Mouse (Mus musculus): Measurements from ENCODE around the gene Zfand3. TPM values are rescaled to one million over a fixed set of nuclear protein-coding genes. Genes with fewer than 3 reads are reported as not detected.

Zfand3 gene
- polyA plus RNA-seq, 1 experiment from 2014 or later: 34.2 TPM

DNA sequence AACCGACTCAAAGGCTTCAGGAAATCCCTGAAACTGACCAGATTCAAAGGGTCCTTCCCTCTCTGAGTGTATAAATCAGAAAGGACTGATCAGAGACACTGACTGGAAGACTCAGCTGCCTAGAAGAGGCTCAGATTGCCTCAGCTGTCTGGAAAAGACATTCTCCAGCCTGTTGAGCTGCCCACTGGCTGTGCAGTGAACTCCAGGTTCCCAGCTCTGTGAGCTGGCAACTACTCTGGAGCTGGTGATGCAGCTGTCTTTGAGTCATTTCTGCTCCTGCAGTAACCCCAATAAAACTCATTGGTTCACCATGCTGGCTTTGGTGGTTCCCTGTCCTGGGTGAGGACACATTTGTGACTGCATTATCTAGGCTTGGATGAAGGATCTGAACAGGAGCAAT lies 226.9 kb downstream of the Zfand3 start:
- H3K27me3 ChIP-seq (ENCODE audit: control insufficient read depth, insufficient read depth, low read length): no peaks in the 10 kb centered on the region
- ATAC-seq (ENCODE audit: insufficient read depth, low FRiP score): no peak
- H3K4me1 ChIP-seq (ENCODE audit: control insufficient read depth, insufficient read depth, low read length): peaks cover 13% of the 10 kb centered on the region; the same call in 1 of the 2 replicates
- H3K9ac ChIP-seq (ENCODE audit: low read length): no peak overlapping the region
- H3K4me3 ChIP-seq (replicated peaks; ENCODE audit: low read length): no peak overlapping the region
- 88% methylated on average over 1 of the region's 1 CpGs for WGBS
- H3K9me3 ChIP-seq (replicated peaks; ENCODE audit: control insufficient read depth, low read length): no peaks in the 10 kb centered on the region
- no peak overlapping the region for H3K4me2 ChIP-seq (ENCODE audit: low read depth, low read length)
- H3K27ac ChIP-seq (ENCODE audit: low read length): 0 out of 2 replicates have a peak overlapping the region, but pooled peaks have one; percentile 4
- H3K36me3 ChIP-seq (ENCODE audit: control insufficient read depth, insufficient read depth, low read length): no peaks in the 10 kb centered on the region

DNA sequence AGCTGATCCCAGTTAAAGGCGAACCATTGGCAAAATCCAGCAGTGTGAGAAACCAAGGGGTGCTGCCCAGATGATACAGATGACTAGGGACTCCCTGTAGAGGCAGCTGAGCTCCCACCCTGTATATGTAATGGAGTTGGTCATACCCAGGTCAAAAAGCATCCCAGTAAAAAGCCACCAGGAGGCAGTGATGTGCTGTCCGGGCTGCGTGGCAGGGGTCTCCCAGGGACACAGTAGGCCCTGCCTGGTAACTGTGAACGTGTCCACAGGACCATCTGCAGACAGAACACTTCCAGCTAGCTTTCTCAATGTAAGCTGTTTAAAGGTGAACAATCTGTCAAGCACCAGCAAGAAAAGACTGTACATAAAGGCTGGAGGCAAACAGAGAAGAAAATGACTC lies 228.2 kb downstream of the Zfand3 start:
- H3K4me2 ChIP-seq (ENCODE audit: low read depth, low read length): no peak overlapping the region
- H3K27ac ChIP-seq (ENCODE audit: low read length): no peak overlapping the region
- H3K36me3 ChIP-seq (ENCODE audit: control insufficient read depth, insufficient read depth, low read length): no peaks in the 10 kb centered on the region
- H3K9me3 ChIP-seq (replicated peaks; ENCODE audit: control insufficient read depth, low read length): no peaks in the 10 kb centered on the region
- H3K9ac ChIP-seq (ENCODE audit: low read length): no peak overlapping the region
- WGBS: 59% methylated on average over 4 of the region's 4 CpGs
- ATAC-seq (ENCODE audit: insufficient read depth, low FRiP score): no peak
- no peaks in the 10 kb centered on the region for H3K27me3 ChIP-seq (ENCODE audit: control insufficient read depth, insufficient read depth, low read length)
- H3K4me3 ChIP-seq (replicated peaks; ENCODE audit: low read length): no peak overlapping the region
- peaks cover 13% of the 10 kb centered on the region; the same call in 1 of the 2 replicates for H3K4me1 ChIP-seq (ENCODE audit: control insufficient read depth, insufficient read depth, low read length)

DNA sequence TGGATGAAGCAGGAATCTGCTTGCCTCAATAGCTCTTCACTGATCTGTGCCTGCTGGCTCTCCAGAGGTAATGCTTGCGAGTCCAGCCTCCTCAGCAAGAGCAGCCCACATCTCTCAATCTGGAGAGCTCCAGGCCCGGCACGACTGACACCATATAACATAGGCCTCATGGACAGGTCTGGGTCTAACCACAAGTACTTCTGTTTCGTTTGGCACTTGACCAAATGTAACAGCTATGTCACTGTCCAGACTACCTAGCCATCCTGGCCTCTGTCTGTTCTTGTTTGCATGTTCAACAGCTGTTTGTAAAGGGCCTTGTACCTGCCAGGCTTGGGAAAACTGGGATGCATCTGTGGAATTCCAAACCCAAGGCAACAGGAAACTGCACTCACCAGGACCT lies 230.8 kb downstream of the Zfand3 start:
- Histone ChIP-seq H3K4me2 (ENCODE audit: low read depth, low read length) (no peak overlapping the region), H3K27me3 (ENCODE audit: control insufficient read depth, insufficient read depth, low read length) (no peaks in the 10 kb centered on the region), H3K27ac (ENCODE audit: low read length) (no peak overlapping the region), H3K4me3 (replicated peaks; ENCODE audit: low read length) (no peak overlapping the region), H3K36me3 (ENCODE audit: control insufficient read depth, insufficient read depth, low read length) (no peaks in the 10 kb centered on the region), H3K4me1 (ENCODE audit: control insufficient read depth, insufficient read depth, low read length) (0 out of 2 replicates have a peak, but pooled peaks cover 5% of the 10 kb centered on the region), H3K9me3 (replicated peaks; ENCODE audit: control insufficient read depth, low read length) (no peaks in the 10 kb centered on the region), H3K9ac (ENCODE audit: low read length) (no peak overlapping the region)
- no peak for ATAC-seq (ENCODE audit: insufficient read depth, low FRiP score)
- 57% methylated on average over 4 of the region's 4 CpGs for WGBS

DNA sequence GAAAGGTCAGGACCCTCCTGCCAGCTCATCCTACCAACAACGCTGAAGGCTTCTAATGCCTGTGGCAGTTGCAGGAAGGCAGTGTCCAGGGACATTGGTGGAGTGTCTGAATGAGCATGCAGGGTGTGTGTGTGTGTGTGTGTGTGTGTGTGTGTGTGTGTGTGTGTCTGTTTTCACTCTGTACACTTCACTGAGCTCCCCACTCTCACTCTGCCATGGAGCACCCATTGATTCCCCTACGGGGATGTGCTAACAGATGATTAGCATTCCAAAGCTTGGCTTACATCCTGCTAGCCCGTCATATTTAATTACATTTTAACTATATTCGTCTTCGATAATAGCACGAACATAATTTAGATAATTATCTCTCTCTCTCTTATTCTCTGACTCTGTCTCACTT lies 232.1 kb downstream of the Zfand3 start:
- Histone ChIP-seq H3K4me1 (ENCODE audit: control insufficient read depth, insufficient read depth, low read length) (0 out of 2 replicates have a peak, but pooled peaks cover 2% of the 10 kb centered on the region), H3K27ac (ENCODE audit: low read length) (no peak overlapping the region), H3K36me3 (ENCODE audit: control insufficient read depth, insufficient read depth, low read length) (no peaks in the 10 kb centered on the region), H3K4me2 (ENCODE audit: low read depth, low read length) (no peak overlapping the region), H3K9ac (ENCODE audit: low read length) (no peak overlapping the region), H3K9me3 (replicated peaks; ENCODE audit: control insufficient read depth, low read length) (no peaks in the 10 kb centered on the region), H3K4me3 (replicated peaks; ENCODE audit: low read length) (no peak overlapping the region), H3K27me3 (ENCODE audit: control insufficient read depth, insufficient read depth, low read length) (no peaks in the 10 kb centered on the region)
- no peak for ATAC-seq (ENCODE audit: insufficient read depth, low FRiP score)
- 77% methylated on average over 6 of the region's 6 CpGs for whole genome bisulfite sequencing

DNA sequence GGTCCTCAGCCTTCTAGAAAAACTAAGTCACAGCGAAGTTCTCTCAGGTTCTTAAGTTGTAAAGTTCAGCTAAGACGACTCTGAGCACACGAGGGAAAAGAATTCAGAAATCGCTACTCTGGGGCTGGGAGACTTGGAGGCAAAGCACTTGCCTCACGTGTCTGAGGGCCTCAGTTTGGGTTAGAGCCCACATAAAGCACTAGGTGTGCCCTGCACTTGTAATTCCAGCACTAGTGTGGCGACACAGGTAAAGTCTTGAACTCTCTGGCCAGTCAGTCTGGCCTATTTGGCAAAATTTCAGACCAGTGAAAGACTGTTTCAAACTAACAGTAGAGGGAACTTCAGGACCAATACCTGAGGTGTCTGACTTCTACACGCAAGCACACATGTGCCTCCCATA lies 233.1 kb downstream of the Zfand3 start:
- no peak overlapping the region for H3K4me2 ChIP-seq (ENCODE audit: low read depth, low read length)
- no peaks in the 10 kb centered on the region for H3K27me3 ChIP-seq (ENCODE audit: control insufficient read depth, insufficient read depth, low read length)
- H3K36me3 ChIP-seq (ENCODE audit: control insufficient read depth, insufficient read depth, low read length): no peaks in the 10 kb centered on the region
- H3K9me3 ChIP-seq (replicated peaks; ENCODE audit: control insufficient read depth, low read length): no peaks in the 10 kb centered on the region
- H3K27ac ChIP-seq (ENCODE audit: low read length): no peak overlapping the region
- no peak overlapping the region for H3K9ac ChIP-seq (ENCODE audit: low read length)
- 91% methylated on average over 7 of the region's 7 CpGs for WGBS
- H3K4me1 ChIP-seq (ENCODE audit: control insufficient read depth, insufficient read depth, low read length): peaks cover 7% of the 10 kb centered on the region; the same call in 1 of the 2 replicates
- no peak overlapping the region for H3K4me3 ChIP-seq (replicated peaks; ENCODE audit: low read length)
- no peak for ATAC-seq (ENCODE audit: insufficient read depth, low FRiP score)

DNA sequence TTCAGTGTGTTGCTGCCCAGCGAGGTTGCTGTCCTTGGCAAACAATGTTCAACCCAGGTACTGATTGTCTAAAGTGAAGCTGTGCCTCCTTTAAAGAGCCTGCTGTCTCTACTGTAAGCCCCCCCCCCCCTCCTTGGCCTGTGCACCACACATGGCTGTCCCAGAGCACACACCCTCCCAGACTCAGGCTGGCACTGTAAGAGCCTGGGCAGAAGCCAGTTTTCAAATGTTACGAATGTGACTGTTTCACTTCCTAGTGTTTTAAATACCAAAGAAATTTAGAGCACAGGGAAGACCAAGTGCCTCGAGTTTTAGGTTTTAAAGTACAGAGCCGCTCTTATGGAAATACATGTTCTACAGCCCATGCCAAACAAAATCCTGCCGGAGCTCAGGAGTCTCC lies 234.9 kb downstream of the Zfand3 start:
- Histone ChIP-seq H3K27me3 (ENCODE audit: control insufficient read depth, insufficient read depth, low read length) (no peaks in the 10 kb centered on the region), H3K27ac (ENCODE audit: low read length) (no peak overlapping the region), H3K4me3 (replicated peaks; ENCODE audit: low read length) (no peak overlapping the region), H3K9me3 (replicated peaks; ENCODE audit: control insufficient read depth, low read length) (no peaks in the 10 kb centered on the region), H3K36me3 (ENCODE audit: control insufficient read depth, insufficient read depth, low read length) (no peaks in the 10 kb centered on the region), H3K9ac (ENCODE audit: low read length) (no peak overlapping the region), H3K4me1 (ENCODE audit: control insufficient read depth, insufficient read depth, low read length) (peaks cover 15% of the 10 kb centered on the region), H3K4me2 (ENCODE audit: low read depth, low read length) (no peak overlapping the region)
- 59% methylated on average over 5 of the region's 5 CpGs for WGBS
- no peak for ATAC-seq (ENCODE audit: insufficient read depth, low FRiP score)

DNA sequence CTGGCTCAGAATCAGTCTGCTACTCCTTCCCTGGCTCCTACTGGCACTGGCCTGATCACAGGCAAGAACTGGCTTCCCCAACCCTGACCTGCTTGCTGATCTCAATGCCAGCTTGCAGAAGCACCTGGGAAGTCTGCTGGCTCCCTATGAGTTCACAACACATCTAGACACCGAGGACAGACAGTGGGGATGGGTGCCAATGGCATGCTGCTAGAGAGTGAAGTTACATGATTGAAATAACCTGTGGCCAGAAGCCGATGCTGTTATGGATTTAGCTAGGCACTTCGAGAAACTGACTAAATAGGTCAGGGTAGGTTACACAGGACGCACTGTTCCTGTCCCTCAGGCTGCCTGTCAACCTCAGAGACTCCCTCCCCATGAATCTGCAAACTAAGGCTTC lies 236.1 kb downstream of the Zfand3 start:
- H3K9ac ChIP-seq (ENCODE audit: low read length): no peak overlapping the region
- 79% methylated on average over 4 of the region's 4 CpGs for WGBS
- no peak for ATAC-seq (ENCODE audit: insufficient read depth, low FRiP score)
- H3K27me3 ChIP-seq (ENCODE audit: control insufficient read depth, insufficient read depth, low read length): no peaks in the 10 kb centered on the region
- no peaks in the 10 kb centered on the region for H3K9me3 ChIP-seq (replicated peaks; ENCODE audit: control insufficient read depth, low read length)
- no peak overlapping the region for H3K4me3 ChIP-seq (replicated peaks; ENCODE audit: low read length)
- H3K4me2 ChIP-seq (ENCODE audit: low read depth, low read length): no peak overlapping the region
- H3K4me1 ChIP-seq (ENCODE audit: control insufficient read depth, insufficient read depth, low read length): peaks cover 25% of the 10 kb centered on the region
- no peak overlapping the region for H3K27ac ChIP-seq (ENCODE audit: low read length)
- H3K36me3 ChIP-seq (ENCODE audit: control insufficient read depth, insufficient read depth, low read length): no peaks in the 10 kb centered on the region

DNA sequence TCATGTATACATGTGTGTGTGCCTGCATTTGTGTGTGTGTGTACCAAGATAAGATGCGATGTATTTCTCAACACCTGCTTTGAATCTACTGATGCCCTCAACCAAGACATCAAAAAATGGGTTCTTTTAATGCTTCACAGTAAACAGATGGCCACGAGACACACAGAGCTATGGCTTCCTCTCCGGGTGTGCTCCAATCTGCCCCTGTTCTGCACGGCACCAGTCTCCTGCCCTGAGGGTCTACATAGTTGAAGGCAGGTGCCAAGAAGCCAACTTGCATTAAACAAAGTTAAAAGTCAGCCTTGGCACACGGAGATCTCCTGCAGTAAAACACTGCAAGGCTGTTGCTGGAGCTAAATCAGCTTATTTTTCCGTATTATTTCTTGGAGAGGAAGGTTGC lies 236.5 kb downstream of the Zfand3 start:
- Histone ChIP-seq H3K27me3 (ENCODE audit: control insufficient read depth, insufficient read depth, low read length) (no peaks in the 10 kb centered on the region), H3K27ac (ENCODE audit: low read length) (no peak overlapping the region), H3K4me1 (ENCODE audit: control insufficient read depth, insufficient read depth, low read length) (peaks cover 29% of the 10 kb centered on the region), H3K36me3 (ENCODE audit: control insufficient read depth, insufficient read depth, low read length) (no peaks in the 10 kb centered on the region), H3K9me3 (replicated peaks; ENCODE audit: control insufficient read depth, low read length) (no peaks in the 10 kb centered on the region), H3K9ac (ENCODE audit: low read length) (no peak overlapping the region), H3K4me2 (ENCODE audit: low read depth, low read length) (no peak overlapping the region), H3K4me3 (replicated peaks; ENCODE audit: low read length) (no peak overlapping the region)
- ATAC-seq (ENCODE audit: insufficient read depth, low FRiP score): no peak
- WGBS: 77% methylated on average over 6 of the region's 6 CpGs

DNA sequence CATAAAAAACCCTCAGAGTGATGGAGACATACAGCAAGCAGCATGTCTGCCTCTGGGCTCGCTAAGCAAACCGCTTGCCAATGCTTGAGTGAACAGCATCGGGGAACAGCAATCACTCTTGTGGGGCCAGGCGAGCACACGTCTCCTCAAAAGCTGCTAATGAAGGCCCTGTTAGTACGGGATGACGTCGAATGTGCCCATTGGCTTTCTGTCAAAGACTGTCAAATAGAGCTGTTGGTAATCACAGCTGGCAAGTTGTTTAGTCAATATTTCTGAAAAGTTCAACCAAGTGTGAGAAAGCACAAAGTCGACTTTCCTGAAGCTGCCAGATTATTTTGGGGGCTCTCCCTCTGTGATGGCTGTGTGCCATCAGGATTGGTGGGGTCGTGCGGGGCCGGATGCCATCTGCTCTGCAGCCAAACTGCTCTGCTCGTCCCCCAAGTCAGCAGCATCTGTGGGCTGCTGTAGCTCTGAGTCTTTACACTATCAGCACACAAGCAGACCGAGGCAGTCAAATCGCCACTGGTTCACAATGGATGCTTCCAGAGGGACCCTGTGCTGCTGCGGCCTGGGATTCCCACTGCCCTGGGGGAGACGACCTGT lies 237.3 kb downstream of the Zfand3 start:
- no peak for ATAC-seq (ENCODE audit: insufficient read depth, low FRiP score)
- Histone ChIP-seq H3K4me3 (replicated peaks; ENCODE audit: low read length) (no peak overlapping the region), H3K4me2 (ENCODE audit: low read depth, low read length) (no peak overlapping the region), H3K27me3 (ENCODE audit: control insufficient read depth, insufficient read depth, low read length) (no peaks in the 10 kb centered on the region), H3K4me1 (ENCODE audit: control insufficient read depth, insufficient read depth, low read length) (peaks cover 32% of the 10 kb centered on the region), H3K9me3 (replicated peaks; ENCODE audit: control insufficient read depth, low read length) (no peaks in the 10 kb centered on the region), H3K27ac (ENCODE audit: low read length) (no peak overlapping the region), H3K9ac (ENCODE audit: low read length) (no peak overlapping the region), H3K36me3 (ENCODE audit: control insufficient read depth, insufficient read depth, low read length) (no peaks in the 10 kb centered on the region)
- WGBS: 58% methylated on average over 17 of the region's 17 CpGs

Measured in stomach, embryonic 16.5 days (tissue).